Mouse (Mus musculus): ENCODE measurements around the gene Npr1. TPM values are rescaled to one million over a fixed set of nuclear protein-coding genes. Genes with fewer than 3 reads are reported as not detected.

Npr1 gene
- polyA plus RNA-seq (2016; fragmentation: Nextera tagmentation; extraction: Ambion mirVana) = 8.2 and 8.9 TPM in 2 replicates

- Histone ChIP-seq H3K27me3 (replicated peaks) (peaks cover 44% of the 10 kb centered on the region), H3K9me3 (replicated peaks) (no peaks in the 10 kb centered on the region), H3K4me3 (peak within 1 kb of the TSS; percentile 50), H3K27ac (ENCODE audit: poor library complexity, severe bottlenecking) (no peak within 1 kb of the TSS; the same call in 1 of the 2 replicates), H3K4me1 (replicated peaks) (peaks cover 23% of the 10 kb centered on the region), H3K9ac (peak within 1 kb of the TSS; percentile 73), H3K36me3 (no peaks in the 10 kb centered on the region), H3K4me2 (peak within 1 kb of the TSS; percentile 95)
- WGBS = under 1% methylated on average over 29 of the region's 49 CpGs
- ATAC-seq (ENCODE audit: insufficient number of reproducible peaks, low FRiP score) = peak; percentile 57
Observed at GRCm38 (mm10) chr3:90465686-90466310, at the start of gene Npr1. Gene Npr1 (minus strand): TSS chr3:90465866.

GRCm38 (mm10) chr3:90515242-90515641 lies 49.6 kb upstream of the Npr1 start:
- peak overlapping the region; percentile 80 for H3K9ac ChIP-seq
- H3K27ac ChIP-seq (ENCODE audit: poor library complexity, severe bottlenecking) = peak overlapping the region; percentile 55; the same call in 1 of the 2 replicates
- WGBS = 35% methylated on average over 1 of the region's 1 CpGs
- peaks cover 19% of the 10 kb centered on the region for H3K4me1 ChIP-seq (replicated peaks)
- ATAC-seq (ENCODE audit: insufficient number of reproducible peaks, low FRiP score) = peak; percentile 10; the same call in 1 of the 2 replicates
- H3K4me2 ChIP-seq = peak overlapping the region; percentile 83
- H3K27me3 ChIP-seq (replicated peaks) = no peaks in the 10 kb centered on the region
- no peaks in the 10 kb centered on the region for H3K9me3 ChIP-seq (replicated peaks)
- H3K4me3 ChIP-seq = peak overlapping the region; percentile 57
- H3K36me3 ChIP-seq = peaks cover 10% of the 10 kb centered on the region

- peak overlapping the region; percentile 80 for H3K9ac ChIP-seq
- no peaks in the 10 kb centered on the region for H3K9me3 ChIP-seq (replicated peaks)
- H3K4me3 ChIP-seq = peak overlapping the region; percentile 57
- H3K27ac ChIP-seq (ENCODE audit: poor library complexity, severe bottlenecking) = peak overlapping the region; percentile 78
- 0% methylated on average over 10 of the region's 10 CpGs for WGBS
- H3K27me3 ChIP-seq (replicated peaks) = no peaks in the 10 kb centered on the region
- H3K4me2 ChIP-seq = peak overlapping the region; percentile 83
- peak; percentile 88 for ATAC-seq (ENCODE audit: insufficient number of reproducible peaks, low FRiP score)
- peaks cover 19% of the 10 kb centered on the region for H3K4me1 ChIP-seq (replicated peaks)
- peaks cover 9% of the 10 kb centered on the region for H3K36me3 ChIP-seq
Observed at GRCm38 (mm10) chr3:90514691-90515090, 49.0 kb upstream of the Npr1 start.

- H3K36me3 ChIP-seq = peaks cover 9% of the 10 kb centered on the region
- peak within 1 kb of the TSS; percentile 80 for H3K9ac ChIP-seq
- ATAC-seq (ENCODE audit: insufficient number of reproducible peaks, low FRiP score) = peak; percentile 69
- peak within 1 kb of the TSS; percentile 57 for H3K4me3 ChIP-seq
- no peaks in the 10 kb centered on the region for H3K9me3 ChIP-seq (replicated peaks)
- 2% methylated on average over 25 of the region's 25 CpGs for WGBS
- peaks cover 19% of the 10 kb centered on the region for H3K4me1 ChIP-seq (replicated peaks)
- peak within 1 kb of the TSS; percentile 78 for H3K27ac ChIP-seq (ENCODE audit: poor library complexity, severe bottlenecking)
- no peaks in the 10 kb centered on the region for H3K27me3 ChIP-seq (replicated peaks)
- peak within 1 kb of the TSS; percentile 83 for H3K4me2 ChIP-seq
Observed at GRCm38 (mm10) chr3:90513796-90514590, 48.3 kb upstream of the Npr1 start, which contains the start of the genes S100a1 and S100a13. Gene S100a1 (minus strand): TSS chr3:90514392. Gene S100a13 (plus strand): TSS chr3:90514435.

GRCm38 (mm10) chr3:90512948-90513642 lies 47.4 kb upstream of the Npr1 start:
- peak overlapping the region; percentile 83 for H3K4me2 ChIP-seq
- H3K9me3 ChIP-seq (replicated peaks) = no peaks in the 10 kb centered on the region
- H3K4me3 ChIP-seq = peak overlapping the region; percentile 57
- peaks cover 21% of the 10 kb centered on the region for H3K4me1 ChIP-seq (replicated peaks)
- H3K9ac ChIP-seq = peak overlapping the region; percentile 80
- ATAC-seq (ENCODE audit: insufficient number of reproducible peaks, low FRiP score) = no peak
- H3K36me3 ChIP-seq = peaks cover 9% of the 10 kb centered on the region
- H3K27me3 ChIP-seq (replicated peaks) = no peaks in the 10 kb centered on the region
- no peak overlapping the region for H3K27ac ChIP-seq (ENCODE audit: poor library complexity, severe bottlenecking)
- WGBS = 64% methylated on average over 9 of the region's 9 CpGs

GRCm38 (mm10) chr3:90512276-90512675 lies 46.6 kb upstream of the Npr1 start:
- Histone ChIP-seq H3K4me2 (no peak overlapping the region), H3K27me3 (replicated peaks) (no peaks in the 10 kb centered on the region), H3K9me3 (replicated peaks) (no peaks in the 10 kb centered on the region), H3K9ac (no peak overlapping the region), H3K4me3 (no peak overlapping the region), H3K4me1 (replicated peaks) (peaks cover 28% of the 10 kb centered on the region), H3K27ac (ENCODE audit: poor library complexity, severe bottlenecking) (no peak overlapping the region), H3K36me3 (peaks cover 14% of the 10 kb centered on the region)
- ATAC-seq (ENCODE audit: insufficient number of reproducible peaks, low FRiP score) = no peak
- 78% methylated on average over 5 of the region's 5 CpGs for WGBS

- no peak for ATAC-seq (ENCODE audit: insufficient number of reproducible peaks, low FRiP score)
- Histone ChIP-seq H3K4me1 (replicated peaks) (peaks cover 22% of the 10 kb centered on the region), H3K9ac (no peak overlapping the region), H3K4me2 (peak overlapping the region; percentile 89), H3K9me3 (replicated peaks) (no peaks in the 10 kb centered on the region), H3K27ac (ENCODE audit: poor library complexity, severe bottlenecking) (peak overlapping the region; percentile 79), H3K4me3 (peak overlapping the region; percentile 98), H3K27me3 (replicated peaks) (no peaks in the 10 kb centered on the region), H3K36me3 (peaks cover 32% of the 10 kb centered on the region)
- WGBS = 27% methylated on average over 2 of the region's 2 CpGs
Observed at GRCm38 (mm10) chr3:90509747-90510123, 44.1 kb upstream of the Npr1 start.

- H3K27ac ChIP-seq (ENCODE audit: poor library complexity, severe bottlenecking) = peak within 1 kb of the TSS; percentile 96
- ATAC-seq (ENCODE audit: insufficient number of reproducible peaks, low FRiP score) = peak; percentile 94
- H3K4me1 ChIP-seq (replicated peaks) = peaks cover 22% of the 10 kb centered on the region
- no peaks in the 10 kb centered on the region for H3K9me3 ChIP-seq (replicated peaks)
- peaks cover 35% of the 10 kb centered on the region for H3K36me3 ChIP-seq
- H3K9ac ChIP-seq = peak within 1 kb of the TSS; percentile 99
- no peaks in the 10 kb centered on the region for H3K27me3 ChIP-seq (replicated peaks)
- under 1% methylated on average over 66 of the region's 66 CpGs for WGBS
- peak within 1 kb of the TSS; percentile 98 for H3K4me3 ChIP-seq
- peak within 1 kb of the TSS; percentile 89 for H3K4me2 ChIP-seq
Observed at GRCm38 (mm10) chr3:90508950-90509746, 43.5 kb upstream of the Npr1 start, which contains the start of gene Chtop. Gene Chtop (minus strand): TSS chr3:90509498.

- ATAC-seq (ENCODE audit: insufficient number of reproducible peaks, low FRiP score) = no peak
- 3% methylated on average over 20 of the region's 20 CpGs for WGBS
- Histone ChIP-seq H3K4me2 (peak overlapping the region; percentile 89), H3K4me3 (peak overlapping the region; percentile 98), H3K36me3 (peaks cover 41% of the 10 kb centered on the region), H3K9ac (peak overlapping the region; percentile 99), H3K27me3 (replicated peaks) (no peaks in the 10 kb centered on the region), H3K4me1 (replicated peaks) (peaks cover 19% of the 10 kb centered on the region), H3K27ac (ENCODE audit: poor library complexity, severe bottlenecking) (peak overlapping the region; percentile 96), H3K9me3 (replicated peaks) (no peaks in the 10 kb centered on the region)
Observed at GRCm38 (mm10) chr3:90508287-90508949, 42.8 kb upstream of the Npr1 start.

GRCm38 (mm10) chr3:90506362-90506761 lies 40.7 kb upstream of the Npr1 start:
- 85% methylated on average over 3 of the region's 3 CpGs for WGBS
- Histone ChIP-seq H3K9ac (no peak overlapping the region), H3K9me3 (replicated peaks) (no peaks in the 10 kb centered on the region), H3K4me3 (no peak overlapping the region), H3K27ac (ENCODE audit: poor library complexity, severe bottlenecking) (no peak overlapping the region), H3K4me1 (replicated peaks) (peaks cover 12% of the 10 kb centered on the region), H3K27me3 (replicated peaks) (no peaks in the 10 kb centered on the region), H3K36me3 (peaks cover 60% of the 10 kb centered on the region), H3K4me2 (no peak overlapping the region)
- no peak for ATAC-seq (ENCODE audit: insufficient number of reproducible peaks, low FRiP score)

Measured in heart, embryonic 12.5 days (tissue).